Mouse (Mus musculus) spleen, postnatal 10 days (tissue): ENCODE measurements around the gene Lpin2.
A peak's percentile ranks its signal among the peaks of the same experiment; 100 is the strongest.

Experiments
- DNase-seq, 2 experiments: peaks; one replicate each; pipeline ENCODE4 v3.0.0; 2021 to 2022; ENCODE audit warnings: low spot score in 2 of 2

Lpin2 gene

GRCm38 (mm10) chr17:71171161-71171560, 11.2 kb upstream of the Lpin2 start:
- DNase-seq = no peak

DNA sequence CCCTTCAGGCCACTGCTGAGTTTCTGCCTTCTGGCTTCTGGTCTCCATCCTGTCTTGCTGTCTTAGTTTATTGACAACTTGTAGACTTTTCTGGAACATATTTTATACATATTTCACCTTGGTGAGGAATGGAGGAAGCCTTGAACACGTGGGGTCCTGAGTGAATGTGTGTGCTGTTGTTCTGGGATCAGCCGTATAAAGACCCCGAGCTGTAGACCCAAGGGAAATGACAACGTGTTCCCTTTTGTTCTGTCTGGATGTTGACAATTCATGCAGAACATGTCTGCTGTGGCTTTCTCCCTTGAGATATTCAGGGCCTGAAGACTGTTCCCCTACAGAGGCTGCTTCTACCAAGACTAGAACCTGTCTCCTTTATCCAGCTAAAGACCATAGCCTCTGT, 5.0 kb upstream of the Lpin2 start:
- DNase-seq = no peak

GRCm38 (mm10) chr17:71177949-71178348, 4.4 kb upstream of the Lpin2 start:
- no peak for DNase-seq

GRCm38 (mm10) chr17:71178530-71179181, 3.7 kb upstream of the Lpin2 start:
- peak in 1 of 2 experiments; percentile 15 for DNase-seq

DNA sequence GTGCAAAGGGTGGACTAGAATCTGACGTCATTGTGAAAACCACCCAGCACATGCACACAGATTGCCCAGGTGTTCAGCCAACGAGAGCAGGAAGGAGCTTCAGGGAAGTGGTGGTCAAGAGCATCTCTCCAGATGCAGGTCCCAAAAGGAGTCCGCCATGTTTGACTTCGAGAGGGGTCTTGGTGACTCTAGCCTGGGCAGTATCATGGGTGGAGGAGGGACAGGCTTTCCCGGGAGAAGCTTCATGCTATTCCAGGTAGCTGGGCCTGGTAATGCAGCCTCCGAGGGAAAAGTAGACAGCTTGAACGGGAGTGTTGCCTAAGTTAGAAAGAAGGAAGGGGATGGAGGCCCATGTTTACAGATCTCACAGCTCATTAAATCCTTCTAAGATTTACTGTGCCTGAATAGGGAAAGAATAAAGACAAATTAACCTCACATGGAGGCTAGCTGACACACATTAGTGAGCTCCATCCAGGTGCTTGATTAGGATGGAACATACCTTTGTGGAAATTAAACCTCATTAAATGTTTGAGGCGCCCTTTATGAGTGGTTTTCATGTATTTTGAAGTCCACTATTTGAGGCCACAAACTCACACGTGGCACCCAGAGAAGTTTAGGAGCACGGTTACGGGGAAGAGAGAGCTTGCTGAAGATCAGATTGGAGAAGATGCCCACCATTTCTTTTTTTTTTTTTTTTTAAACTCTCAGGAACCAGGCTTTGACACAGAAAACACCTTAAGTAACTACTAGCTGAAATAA, 2.6 kb upstream of the Lpin2 start:
- peak in 1 of 2 experiments; percentile 11 for DNase-seq

GRCm38 (mm10) chr17:71180601-71181000, 1.8 kb upstream of the Lpin2 start:
- DNase-seq = no peak

DNA sequence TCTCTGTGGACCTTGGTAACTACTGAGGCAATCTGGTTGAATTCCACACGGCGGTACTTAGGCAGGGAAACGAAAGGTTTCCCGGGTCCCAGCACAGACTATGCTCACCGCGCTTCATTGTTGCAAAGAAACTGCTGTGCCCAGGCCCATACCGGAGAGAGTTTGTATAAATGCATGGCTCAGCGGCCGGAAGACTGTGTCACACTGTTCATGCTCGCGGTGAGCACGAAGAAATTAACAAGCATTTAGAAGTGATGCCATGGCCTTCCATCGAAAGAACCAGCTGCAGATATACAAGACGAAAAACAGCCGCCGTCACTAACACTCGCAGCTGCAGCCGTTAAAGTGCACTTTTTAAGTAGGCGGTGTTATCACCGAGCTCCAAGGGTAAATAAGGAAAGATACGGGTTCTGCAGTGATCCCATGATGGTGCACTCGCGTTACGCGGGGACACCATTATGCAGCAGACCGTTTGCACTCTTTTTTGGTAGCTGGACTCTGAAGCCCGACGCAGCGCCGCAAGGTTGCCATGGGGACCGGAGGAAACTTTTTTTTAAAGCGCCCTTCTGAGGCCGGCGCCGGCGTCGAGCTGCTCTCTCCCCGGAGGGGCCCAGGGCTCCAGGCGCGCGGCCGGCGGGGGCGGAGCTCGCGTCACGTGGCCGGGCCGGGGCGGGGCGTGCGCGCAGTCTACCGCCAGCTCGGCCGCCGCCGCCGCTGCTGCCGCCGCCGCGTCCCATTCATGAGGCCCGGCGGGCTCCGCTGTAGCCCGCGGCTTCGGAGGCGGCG, 704 bp downstream of the Lpin2 start:
- DNase-seq = peak; percentile 93 to 94

GRCm38 (mm10) chr17:71183657-71184261, 1.4 kb downstream of the Lpin2 start:
- DNase-seq = peak in 1 of 2 experiments; percentile 56

DNA sequence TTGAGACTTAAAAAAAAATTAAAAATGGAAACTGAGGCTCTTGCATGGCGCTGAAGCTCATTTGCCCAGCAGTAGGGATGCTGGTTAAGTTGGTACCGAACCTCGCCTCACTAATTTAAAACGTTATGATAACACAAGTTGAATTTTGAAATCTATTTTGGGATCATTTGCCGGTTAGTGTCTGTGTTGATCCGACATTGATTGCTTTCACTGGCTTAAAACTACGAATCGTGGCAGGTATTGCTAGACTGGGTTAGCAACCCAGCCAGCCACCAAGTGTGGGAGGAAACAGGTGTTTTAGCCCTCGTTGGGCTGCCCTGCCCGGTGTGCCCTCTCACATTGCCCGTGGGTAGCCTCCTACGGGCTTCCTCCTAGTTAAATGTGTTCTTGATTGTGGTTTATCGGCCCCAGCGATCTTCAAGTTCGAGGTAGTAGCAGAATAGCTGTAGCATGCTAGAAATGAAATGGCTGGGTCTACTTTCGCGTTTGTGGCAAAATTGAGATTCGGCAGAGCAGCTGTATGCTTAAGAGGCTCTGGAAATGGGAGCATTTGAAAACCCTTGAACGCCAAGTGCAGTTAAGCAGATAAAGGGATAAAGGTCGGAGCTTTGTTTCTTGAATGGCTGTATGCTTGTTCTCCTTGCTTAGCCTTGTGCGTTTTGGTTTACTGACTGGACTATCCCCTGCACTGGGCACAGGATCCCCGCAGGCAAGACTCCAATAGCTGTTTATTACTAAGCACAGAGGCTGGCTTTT, 2.2 kb downstream of the Lpin2 start:
- DNase-seq = peak; percentile 55 to 64

DNA sequence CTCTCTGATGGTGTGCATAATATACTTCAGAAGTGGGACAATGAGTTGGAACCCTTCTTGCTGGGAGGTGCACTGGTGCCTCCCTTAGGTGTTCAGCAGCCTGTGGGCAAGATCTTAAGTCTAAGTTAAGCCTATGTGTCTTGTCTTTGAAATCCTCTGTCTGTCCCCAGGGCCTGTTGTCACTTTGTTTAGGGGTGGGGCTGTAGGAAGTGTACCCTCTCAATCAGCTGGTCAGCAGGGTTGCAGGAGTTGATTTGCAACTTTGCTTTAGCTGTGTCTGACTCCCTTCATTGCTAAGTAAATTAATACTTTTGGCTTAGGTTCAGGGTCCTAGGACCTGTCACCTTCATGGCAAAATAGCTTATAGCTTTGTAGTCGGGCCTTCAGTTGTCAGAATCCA, 3.0 kb downstream of the Lpin2 start:
- no peak for DNase-seq

GRCm38 (mm10) chr17:71190589-71190988, 8.2 kb downstream of the Lpin2 start:
- no peak for DNase-seq

- DNase-seq = no peak
Observed at GRCm38 (mm10) chr17:71191063-71191462, 8.7 kb downstream of the Lpin2 start.

GRCm38 (mm10) chr17:71191651-71192419, 9.5 kb downstream of the Lpin2 start:
- DNase-seq = no peak

DNA sequence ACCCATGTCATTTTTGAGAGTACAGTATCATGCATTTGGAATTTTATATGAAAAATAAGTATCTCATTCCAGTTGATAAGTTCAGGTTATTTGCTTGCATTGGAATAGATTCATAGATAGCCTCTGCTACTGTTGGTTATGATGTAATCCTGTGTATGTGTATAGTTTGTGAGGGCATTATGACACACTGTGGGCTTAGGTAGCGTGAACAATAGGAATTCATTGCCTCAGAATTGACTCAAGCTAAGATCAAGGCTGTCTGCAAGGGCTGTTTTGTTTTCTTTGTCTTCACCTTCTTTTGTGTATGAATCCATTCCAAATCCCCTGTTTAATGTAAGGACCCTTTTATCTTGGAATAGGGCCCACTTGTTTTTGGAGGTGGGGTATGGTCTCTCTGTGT, 10.7 kb downstream of the Lpin2 start:
- DNase-seq = no peak

DNA sequence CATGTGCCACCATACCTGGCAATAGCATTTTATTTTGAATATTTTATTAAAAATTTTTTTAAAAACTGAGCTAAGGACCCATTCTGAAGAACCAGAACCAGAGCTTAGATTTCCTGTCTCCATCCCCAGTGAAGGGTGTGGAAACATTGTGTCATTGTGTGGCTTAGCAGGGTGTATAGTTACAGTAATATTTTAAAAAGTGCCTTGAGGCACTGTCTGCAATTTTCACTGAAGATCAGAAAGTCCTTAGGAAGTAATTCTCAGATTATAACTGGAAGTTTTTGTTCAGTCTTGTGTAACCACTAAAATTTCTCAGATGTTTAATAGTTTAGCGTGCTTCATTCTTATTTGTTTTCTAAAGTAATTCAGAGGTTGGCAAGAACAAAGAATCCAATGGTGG, 11.1 kb downstream of the Lpin2 start:
- no peak for DNase-seq

GRCm38 (mm10) chr17:71194906-71195632, 12.7 kb downstream of the Lpin2 start:
- DNase-seq = no peak

- DNase-seq = peak; percentile 65 to 81
Observed at GRCm38 (mm10) chr17:71195633-71196391, 13.5 kb downstream of the Lpin2 start.

DNA sequence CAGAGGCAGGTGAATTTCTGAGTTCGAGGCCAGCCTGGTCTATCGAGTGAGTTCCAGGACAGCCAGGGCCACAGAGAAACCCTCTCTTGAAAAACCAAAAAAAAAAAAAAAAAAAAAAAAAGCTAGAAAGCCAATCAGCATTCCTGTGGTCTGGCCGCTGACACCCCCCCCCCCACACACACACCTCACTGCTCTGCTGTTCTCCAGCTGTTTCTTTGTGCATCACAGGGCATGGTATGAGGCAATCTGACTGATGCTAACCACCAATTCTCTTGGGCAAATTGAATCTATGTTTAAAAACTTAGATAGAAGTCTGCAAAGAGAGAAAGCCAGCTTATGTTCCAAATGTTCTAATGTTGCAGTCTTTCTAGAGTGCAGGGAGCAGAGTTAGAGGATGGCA, 14.1 kb downstream of the Lpin2 start:
- DNase-seq = no peak

GRCm38 (mm10) chr17:71199346-71199745, 17.0 kb downstream of the Lpin2 start:
- DNase-seq = no peak
